Mouse (Mus musculus) erythroblast, embryonic 14.5 days (primary cell): Measurements from ENCODE around the gene Clk2. TPM values are rescaled to one million over a fixed set of nuclear protein-coding genes. Genes with fewer than 3 reads are reported as not detected.
"Not testable (repeated sequence)": the region's sequence is repeated elsewhere in the genome, so short reads cannot be mapped to it uniquely, and the experiment has no call there.

Source experiments
- H3K27me3 ChIP-seq: 2 replicates; pipeline ENCODE4 v1.6.1; 2012; ENCODE audit warnings: inconsistent platforms; ENCODE audit not compliant: control insufficient read depth
- H3K36me3 ChIP-seq: 2 replicates; pipeline ENCODE4 v1.6.1; 2012; ENCODE audit warnings: mild to moderate bottlenecking, inconsistent platforms; ENCODE audit not compliant: control insufficient read depth
- H3K4me1 ChIP-seq: 2 replicates; pipeline ENCODE4 v1.6.1; 2012; ENCODE audit warnings: inconsistent platforms; ENCODE audit not compliant: control insufficient read depth
- H3K4me3 ChIP-seq: replicated peaks from 2 replicates; pipeline ENCODE3; 2012; ENCODE audit warnings: moderate library complexity, mild to moderate bottlenecking, inconsistent platforms
- H3K9me3 ChIP-seq: 2 replicates; pipeline ENCODE4 v1.6.1; 2012; ENCODE audit warnings: low read length, inconsistent platforms, mixed read lengths; ENCODE audit not compliant: control insufficient read depth
- GATA1 ChIP-seq: IDR thresholded peaks from 2 replicates; pipeline ENCODE4 v1.6.1; 2012; ENCODE audit warnings: low read length, inconsistent platforms, mixed read lengths
- TAL1 ChIP-seq: IDR thresholded peaks from 3 replicates; pipeline ENCODE4 v1.6.1; 2012; ENCODE audit warnings: low read length, inconsistent platforms, mixed read lengths
- polyA plus RNA-seq: library from polyadenylated mRNA; stranded (reverse); fragments of >175 nt; gene quantifications from 2 replicates; pipeline ENCODE4 v1.2.3, GENCODE M21; 2012

Gene Clk2
- polyA plus RNA-seq, 1 experiment, result 2.4 TPM

DNA sequence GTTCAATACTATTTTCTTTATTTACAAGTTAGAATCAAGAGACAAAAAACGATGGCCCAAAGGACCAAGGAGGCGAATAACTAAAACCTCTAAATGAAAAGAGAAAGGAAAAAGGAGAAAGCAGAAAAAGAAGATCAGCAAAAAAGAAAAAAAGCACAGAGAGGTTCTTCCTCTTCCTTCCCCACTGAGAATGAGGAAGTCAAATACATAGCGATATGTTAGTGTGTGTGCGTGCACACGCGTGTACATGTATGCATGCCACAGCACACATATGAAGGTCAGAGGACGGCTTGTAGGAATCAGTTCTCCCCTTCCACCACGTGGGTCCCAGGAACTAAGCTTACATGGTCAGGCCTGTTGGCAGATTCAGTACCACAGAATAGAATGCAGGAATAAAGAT is 7.6 kb upstream of the Clk2 start:
- H3K36me3 ChIP-seq, result no peaks in the 10 kb centered on the region
- no peak for TF ChIP-seq TAL1
- no peak for TF ChIP-seq GATA1
- peaks cover 62% of the 10 kb centered on the region for H3K27me3 ChIP-seq
- H3K4me1 ChIP-seq, result peaks cover 31% of the 10 kb centered on the region
- H3K4me3 ChIP-seq, result no peak overlapping the region
- H3K9me3 ChIP-seq, result no peaks in the 10 kb centered on the region

DNA sequence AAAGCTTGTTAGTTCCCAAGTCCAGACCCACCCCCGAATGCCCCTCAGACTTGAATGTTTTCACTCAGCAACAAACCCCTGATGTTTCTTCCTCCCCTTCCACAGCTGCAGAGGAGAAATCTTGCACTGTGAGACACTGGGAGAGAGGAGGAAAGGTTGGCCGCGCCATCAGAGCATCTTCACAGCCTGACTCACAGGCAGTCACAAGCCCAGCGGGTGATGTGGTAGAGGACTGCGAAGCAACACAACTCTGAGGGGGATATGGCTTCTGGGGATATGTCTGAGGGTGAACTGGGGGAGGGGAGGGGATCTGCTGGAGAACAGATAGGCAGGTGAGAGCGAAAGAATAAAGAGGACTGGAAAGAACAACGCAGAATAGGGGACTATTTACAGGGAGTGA is 5.9 kb upstream of the Clk2 start:
- Histone ChIP-seq H3K4me1 (peaks cover 21% of the 10 kb centered on the region), H3K4me3 (no peak overlapping the region), H3K27me3 (peaks cover 50% of the 10 kb centered on the region), H3K9me3 (no peaks in the 10 kb centered on the region), H3K36me3 (no peaks in the 10 kb centered on the region)
- no peak for TF ChIP-seq TAL1

DNA sequence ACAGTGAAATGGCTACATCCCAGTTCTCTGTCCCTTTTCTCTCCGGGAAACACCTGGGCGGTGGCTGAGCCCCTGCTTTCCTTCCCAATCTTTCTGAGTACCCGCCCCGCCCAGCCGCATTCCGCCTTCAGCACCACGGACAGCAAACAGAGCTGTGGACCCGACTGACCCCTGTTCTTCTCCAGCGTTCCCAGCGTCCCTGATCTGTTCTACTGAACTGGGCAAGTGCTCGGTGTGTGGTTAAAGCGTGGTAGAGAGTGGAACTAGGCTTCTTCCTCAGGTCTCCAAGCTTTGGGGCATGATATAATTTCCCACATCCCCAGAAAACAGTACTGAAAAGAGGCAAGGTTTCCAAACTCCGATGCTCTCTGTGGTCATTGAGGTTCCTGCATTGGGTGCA is 5.4 kb upstream of the Clk2 start:
- Histone ChIP-seq H3K9me3 (no peaks in the 10 kb centered on the region), H3K36me3 (no peaks in the 10 kb centered on the region), H3K4me3 (peak overlapping the region; percentile 64), H3K4me1 (peaks cover 27% of the 10 kb centered on the region), H3K27me3 (peaks cover 47% of the 10 kb centered on the region)
- no peak for TF ChIP-seq GATA1
- no peak for TF ChIP-seq TAL1

DNA sequence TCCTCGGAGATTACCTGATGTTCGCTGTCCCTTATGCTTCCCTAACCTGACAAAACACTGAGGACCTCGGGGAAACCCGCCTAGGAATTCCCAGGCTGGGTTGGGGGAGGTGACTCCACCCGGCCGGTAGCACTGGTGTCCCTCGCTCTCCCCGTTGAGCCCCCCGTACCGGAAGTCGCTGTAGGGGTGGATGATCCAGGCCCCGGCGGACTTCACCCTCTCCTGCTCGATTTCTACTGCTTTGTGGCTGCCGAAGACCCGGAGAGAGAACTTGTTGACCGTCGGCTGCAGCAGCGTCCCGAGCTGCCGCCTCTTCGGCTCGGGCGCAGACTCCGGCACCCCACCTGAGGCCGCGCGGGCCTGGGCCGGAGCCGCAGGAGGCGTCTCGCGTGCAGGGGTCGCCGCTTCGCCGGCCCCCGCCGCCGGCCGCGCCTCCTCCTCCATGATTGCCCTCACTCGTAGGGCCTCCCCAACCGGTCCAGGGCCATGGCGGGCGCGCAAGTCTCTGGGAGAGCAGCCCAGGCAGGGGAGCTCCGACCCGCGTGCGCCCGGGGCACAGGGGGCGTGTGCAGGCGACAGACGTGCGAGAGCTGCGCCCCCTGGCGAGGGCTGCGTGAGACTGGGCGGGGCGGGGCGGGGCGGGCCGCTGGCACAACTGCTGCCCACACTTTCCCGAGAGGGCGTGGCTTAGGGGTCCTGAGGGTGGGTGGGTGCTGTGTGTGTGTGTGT is 4.8 kb upstream of the Clk2 start, which contains the start of gene Hcn3:
Gene Hcn3, minus strand, starts transcription at position 581 of the 729 bp plus-strand sequence.
- TF ChIP-seq TAL1, result no peak
- TF ChIP-seq GATA1, result no peak

DNA sequence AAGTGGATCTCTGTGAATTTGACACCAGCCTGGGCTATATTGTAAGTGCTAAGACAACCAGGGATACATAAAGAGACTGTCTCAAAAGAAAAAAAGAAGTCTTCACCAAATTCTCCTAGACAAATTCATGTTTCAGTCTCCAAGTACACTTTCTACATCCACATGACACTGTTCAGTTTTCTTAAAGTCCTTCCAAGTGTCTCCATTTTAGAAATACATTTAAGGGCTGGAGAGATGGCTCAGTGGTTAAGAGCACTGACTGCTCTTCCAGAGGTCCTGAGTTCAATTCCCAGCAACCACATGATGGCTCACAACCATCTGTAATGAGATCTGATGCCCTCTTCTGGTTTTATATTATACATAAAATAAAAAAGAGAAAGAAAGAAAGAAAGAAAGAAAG is 3.4 kb upstream of the Clk2 start:
- Histone ChIP-seq H3K4me1 (peaks cover 43% of the 10 kb centered on the region), H3K27me3 (peaks cover 33% of the 10 kb centered on the region)
- not testable (repeated sequence) for H3K4me3 ChIP-seq, H3K36me3 ChIP-seq, H3K9me3 ChIP-seq

More for the DNA sequence above, 4.8 kb upstream of the Clk2 start, which contains the start of gene Hcn3:
- no peaks in the 10 kb centered on the region for H3K36me3 ChIP-seq
- H3K4me3 ChIP-seq, result peak within 1 kb of the TSS; percentile 64
- peaks cover 45% of the 10 kb centered on the region for H3K27me3 ChIP-seq
- H3K9me3 ChIP-seq, result no peaks in the 10 kb centered on the region
- H3K4me1 ChIP-seq, result peaks cover 30% of the 10 kb centered on the region

DNA sequence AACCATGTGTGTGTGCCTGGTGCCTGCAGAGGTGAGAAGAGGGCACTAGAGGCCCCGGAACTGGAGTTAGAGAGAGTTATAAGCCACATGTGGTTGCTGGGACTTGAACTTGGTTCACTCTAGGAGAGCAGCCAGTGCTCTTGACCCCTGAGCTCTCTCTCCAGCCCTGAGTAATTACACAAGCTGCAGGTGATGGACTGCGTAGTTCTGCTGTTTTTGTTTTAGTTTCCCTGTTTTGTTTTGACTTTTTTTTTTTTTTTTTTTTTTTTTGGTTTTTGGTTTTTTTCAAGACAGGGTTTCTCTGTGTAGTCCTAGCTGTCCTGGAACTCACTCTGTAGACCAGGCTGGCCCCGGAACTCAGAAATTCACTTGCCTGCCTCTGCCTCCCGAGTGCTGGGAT is 2.8 kb upstream of the Clk2 start:
- Histone ChIP-seq H3K4me3 (no peak overlapping the region), H3K9me3 (no peaks in the 10 kb centered on the region), H3K27me3 (peaks cover 32% of the 10 kb centered on the region), H3K4me1 (peaks cover 49% of the 10 kb centered on the region), H3K36me3 (peaks cover 6% of the 10 kb centered on the region)
- TF ChIP-seq GATA1, result no peak
- TF ChIP-seq TAL1, result no peak

DNA sequence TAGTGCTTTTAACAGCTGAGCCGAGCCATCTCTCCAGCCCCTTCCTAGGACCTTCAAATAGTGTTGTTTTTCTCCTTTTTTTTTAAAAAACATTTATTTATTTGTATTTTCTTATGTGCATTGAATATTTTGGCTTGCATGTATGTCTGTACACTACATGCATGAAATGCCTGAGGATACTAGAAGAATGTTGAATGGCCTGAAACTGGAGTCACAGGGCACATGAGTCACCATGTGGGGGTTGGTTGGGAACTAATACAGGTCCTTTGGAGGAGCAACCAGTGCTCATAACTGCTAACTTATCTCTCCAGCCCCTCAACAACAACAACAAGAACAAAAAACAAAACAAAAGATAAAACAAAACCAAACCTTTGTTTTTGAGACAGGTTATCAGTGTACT is 1.5 kb upstream of the Clk2 start:
- H3K27me3 ChIP-seq, result peaks cover 19% of the 10 kb centered on the region
- H3K4me1 ChIP-seq, result peaks cover 58% of the 10 kb centered on the region
- TF ChIP-seq GATA1, result no peak
- no peak for TF ChIP-seq TAL1
- H3K36me3 ChIP-seq, result peaks cover 19% of the 10 kb centered on the region
- no peak overlapping the region for H3K4me3 ChIP-seq
- no peaks in the 10 kb centered on the region for H3K9me3 ChIP-seq

DNA sequence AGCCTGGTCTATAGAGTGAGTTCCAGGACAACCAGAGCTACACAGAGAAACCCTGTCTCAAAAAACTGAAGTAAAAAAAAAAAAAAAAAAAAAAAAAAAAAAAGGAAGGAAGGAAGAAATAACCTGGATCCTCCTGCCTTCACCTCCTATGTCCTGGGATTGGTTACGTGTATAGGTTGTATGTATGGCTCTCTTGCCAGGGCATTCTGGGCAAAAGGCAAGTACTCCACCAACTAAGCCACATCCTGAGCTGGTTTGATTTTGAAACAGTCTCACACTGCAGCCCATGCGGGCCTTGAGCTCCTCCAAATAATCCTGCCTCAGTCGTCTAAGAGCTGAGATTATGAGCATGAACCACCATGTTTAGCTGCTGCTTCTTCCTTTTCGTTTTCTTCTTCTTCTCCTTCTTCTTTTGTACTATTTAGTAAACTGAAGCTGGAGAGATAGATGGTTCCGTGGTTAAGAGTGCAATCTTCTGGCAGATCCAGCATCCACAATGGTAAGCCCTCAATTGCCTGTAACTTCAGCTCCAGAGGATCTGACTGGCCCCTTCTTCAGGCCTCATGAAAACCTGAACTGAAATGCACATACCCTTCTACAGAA is 851 bp upstream of the Clk2 start:
- peaks cover 58% of the 10 kb centered on the region for H3K4me1 ChIP-seq
- H3K9me3 ChIP-seq, result no peaks in the 10 kb centered on the region
- H3K36me3 ChIP-seq, result peaks cover 25% of the 10 kb centered on the region
- H3K4me3 ChIP-seq, result peak overlapping the region; percentile 97
- no peak; the same call in 2 of the 3 replicates for TF ChIP-seq TAL1
- no peak for TF ChIP-seq GATA1
- peaks cover 13% of the 10 kb centered on the region for H3K27me3 ChIP-seq

DNA sequence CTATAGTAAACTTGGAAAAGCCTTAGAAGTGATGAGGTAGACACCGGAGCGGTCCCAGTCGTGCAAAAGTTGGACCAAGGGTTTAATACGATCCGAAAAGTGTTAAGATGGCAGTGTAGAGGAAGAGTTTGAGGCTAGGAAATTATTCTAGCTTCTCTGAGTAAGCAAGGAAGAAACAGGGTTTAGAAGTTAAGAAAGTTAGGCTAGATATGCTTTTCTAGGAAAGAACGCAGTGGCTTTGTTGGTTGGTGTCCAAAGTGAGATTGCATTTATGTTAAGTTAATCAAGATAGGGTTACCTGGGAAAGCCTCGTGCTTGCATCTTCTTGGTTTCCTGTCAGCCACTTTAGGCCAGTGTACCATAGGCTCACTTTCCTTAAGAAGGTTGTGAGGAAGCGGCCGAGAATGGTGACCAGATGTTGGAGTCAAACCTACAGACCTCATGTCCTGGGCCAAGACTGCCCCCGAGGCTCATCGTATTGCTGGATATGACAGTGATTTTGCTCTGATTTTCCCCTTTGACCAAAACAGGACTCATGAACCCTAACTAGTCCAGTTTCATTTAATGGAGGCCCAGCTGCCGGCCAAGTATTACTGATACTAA is 774 bp downstream of the Clk2 start:
- Histone ChIP-seq H3K36me3 (peaks cover 42% of the 10 kb centered on the region), H3K4me1 (peaks cover 42% of the 10 kb centered on the region), H3K4me3 (peak overlapping the region; percentile 97), H3K27me3 (no peaks in the 10 kb centered on the region), H3K9me3 (no peaks in the 10 kb centered on the region)
- TF ChIP-seq TAL1, result no peak
- no peak for TF ChIP-seq GATA1
